Mouse (Mus musculus) kidney, postnatal 25 days (tissue): ENCODE results near the gene Uvrag.
A peak's percentile ranks its signal among the peaks of the same experiment; 100 is the strongest.

ENCODE experiments used
- DNase-seq, 2 experiments: peaks; one replicate each; pipeline ENCODE4 v3.0.0; 2021; ENCODE audit warnings: mixed read lengths in 2 of 2

The Uvrag gene

DNA sequence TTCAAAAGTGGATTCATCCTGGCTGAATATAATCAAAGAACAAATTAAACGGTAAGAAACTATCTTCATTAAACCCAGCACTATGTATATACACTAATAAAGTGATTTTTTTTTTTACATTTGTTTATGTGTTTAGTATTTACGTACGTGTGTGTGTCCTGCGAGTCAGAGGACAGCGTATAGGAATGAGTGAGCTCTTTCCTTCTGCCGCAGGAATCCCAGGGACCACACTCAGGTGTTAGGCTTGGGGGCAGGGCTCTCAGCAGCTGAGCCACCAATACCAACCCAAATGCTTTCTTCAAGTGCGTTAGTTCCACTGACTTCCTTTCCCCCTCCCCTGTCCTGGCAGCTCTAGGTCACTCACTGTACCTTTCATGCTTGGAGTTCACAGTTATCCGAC lies 125.0 kb downstream of the Uvrag start:
- no peak for DNase-seq

DNA sequence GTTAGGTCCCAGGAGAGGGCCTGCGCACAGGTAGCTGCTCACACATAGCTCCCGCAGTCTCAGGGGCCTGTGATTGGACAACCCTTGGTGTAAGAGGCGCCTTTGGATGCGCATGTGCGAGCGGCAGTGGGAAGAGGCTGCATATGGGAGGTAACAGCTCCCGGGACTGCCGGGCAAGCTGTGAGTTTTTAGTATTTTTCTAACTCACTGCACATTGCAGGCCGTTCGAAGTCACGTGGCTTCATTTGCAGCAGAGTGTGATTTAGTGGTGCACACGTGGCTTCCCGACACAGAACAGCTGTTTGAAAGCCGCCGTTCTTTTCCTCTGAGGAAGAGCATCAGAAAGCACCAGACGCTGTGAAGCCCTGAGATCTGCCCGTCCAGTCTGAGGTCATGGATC lies 125.5 kb downstream of the Uvrag start:
- DNase-seq = peak; percentile 29 to 58

GRCm38 (mm10) chr7:99014620-99015019 lies 126.3 kb downstream of the Uvrag start:
- DNase-seq = no peak

DNA sequence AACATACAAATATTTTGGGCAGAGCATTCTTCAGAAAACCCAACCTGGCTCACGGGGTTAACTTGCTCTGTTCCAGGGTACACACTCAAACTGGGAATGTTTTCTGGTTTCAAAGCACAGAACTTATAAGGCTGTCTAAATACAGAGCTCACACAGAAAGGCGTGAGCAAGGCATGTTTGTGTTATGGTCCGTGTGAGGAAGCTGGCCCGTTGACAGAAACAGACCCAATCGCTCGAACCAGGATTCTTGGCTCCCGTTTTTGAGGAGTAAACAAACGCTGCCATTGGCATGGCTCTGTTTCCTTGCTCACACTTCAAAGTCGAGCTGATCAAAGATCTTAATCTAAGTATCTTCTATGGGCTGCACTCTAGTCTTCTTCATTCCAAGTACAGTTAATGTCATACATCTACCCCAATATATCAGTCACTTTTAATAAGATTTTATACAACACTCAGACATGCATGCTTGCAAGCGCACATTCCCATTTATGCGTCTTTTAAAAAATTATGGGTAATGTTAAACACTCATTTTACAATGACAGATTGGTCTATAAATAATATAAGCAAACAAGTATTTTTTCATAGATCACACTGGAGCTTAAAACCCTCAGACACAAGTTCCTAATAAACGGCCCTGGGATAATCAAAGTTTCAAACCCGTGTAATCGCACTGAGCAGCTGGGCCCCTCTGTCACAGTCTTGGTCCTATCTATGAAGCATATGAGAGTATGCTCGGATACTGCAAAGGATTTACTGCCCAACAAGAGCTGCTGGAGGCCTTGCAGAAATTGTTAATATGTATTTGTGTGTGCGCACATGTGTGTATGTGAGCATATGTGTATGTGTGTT lies 133.2 kb downstream of the Uvrag start:
- DNase-seq = no peak

GRCm38 (mm10) chr7:99003231-99003630 lies 137.7 kb downstream of the Uvrag start:
- no peak for DNase-seq

DNA sequence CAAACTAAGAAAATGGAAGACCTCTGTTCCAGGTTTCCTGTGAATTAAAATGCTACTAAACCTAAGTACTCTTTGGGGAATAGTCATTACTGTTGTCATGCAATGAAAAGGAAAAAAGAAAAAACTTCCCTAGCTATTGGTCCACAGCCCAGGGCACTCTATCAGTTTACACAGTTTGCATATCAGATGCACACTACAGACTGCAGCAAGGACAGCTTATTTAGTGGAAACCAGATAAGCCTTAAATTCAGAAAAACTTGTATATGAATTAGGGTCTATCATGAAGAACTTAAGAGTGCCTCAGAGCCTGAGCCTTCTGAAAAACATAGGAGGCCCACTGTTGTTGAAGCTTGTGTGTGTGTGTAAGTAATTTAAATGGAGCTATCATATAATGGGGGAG lies 142.2 kb downstream of the Uvrag start:
- no peak for DNase-seq

- DNase-seq = no peak
Observed at GRCm38 (mm10) chr7:98997760-98998159, 143.2 kb downstream of the Uvrag start.

DNA sequence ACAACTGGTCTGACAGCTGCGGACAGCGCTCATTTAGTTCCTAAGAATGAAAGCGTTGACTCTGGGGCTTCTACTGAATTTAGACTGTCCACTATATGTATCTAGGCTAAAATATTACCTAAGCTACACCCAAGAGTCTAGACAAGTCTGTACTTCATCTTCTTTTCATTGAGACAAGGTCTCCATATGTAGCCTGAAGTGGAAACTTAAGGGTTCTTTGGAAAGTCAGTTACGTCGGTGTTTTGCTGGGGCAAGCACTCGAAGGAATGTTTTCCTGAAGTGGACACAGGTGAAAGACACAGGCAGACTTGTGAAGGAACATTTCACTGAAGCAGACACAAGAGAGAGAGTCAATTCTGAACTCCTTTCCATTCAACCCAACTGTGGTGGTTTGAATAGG lies 144.2 kb downstream of the Uvrag start:
- DNase-seq = no peak

DNA sequence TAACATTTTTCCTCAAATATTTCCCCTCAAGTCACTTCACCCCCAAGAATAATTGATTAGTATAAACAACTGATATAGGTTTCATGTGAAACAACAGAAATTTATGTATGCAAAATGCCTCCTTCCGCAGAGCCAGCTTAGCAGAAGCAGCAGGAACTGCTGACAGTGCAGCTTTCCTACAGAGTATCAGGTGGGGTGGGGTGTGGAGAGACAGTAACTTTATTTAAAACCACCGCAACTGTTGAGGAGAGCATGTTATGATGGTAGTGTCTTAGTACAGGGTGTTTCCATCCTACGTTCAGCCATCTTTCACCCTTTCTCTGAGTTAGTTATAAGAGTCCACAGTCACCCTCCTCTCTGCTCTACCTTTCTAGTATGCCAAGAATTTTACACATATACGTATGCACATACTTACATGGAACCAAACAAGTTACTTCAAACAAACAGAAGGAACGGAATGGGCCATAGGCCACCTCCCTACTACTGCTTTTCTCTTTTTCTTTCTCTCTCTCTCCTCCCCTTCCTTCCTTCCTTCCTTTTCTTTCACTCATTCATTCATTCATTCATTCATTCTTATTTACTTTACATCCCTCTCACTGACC lies 145.7 kb downstream of the Uvrag start:
- DNase-seq = no peak

DNA sequence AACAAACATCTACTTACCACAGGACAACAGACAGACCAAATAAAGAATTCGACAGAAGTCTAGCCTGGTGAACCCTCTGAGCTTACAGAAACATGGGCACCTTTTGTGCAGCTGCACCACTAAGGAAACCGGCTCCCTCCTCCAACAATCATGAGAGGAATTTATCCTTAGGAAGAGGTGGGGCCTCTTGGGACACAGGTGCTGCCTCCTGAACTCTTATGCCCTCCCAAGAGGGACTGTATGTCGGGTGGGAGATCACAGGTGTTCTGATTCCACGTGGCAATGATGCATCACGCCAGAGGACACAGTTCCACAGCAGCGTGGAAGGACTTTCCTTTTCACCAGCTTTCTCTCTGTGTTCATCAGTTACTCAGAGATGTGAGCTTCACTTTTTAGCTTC lies 146.8 kb downstream of the Uvrag start:
- no peak for DNase-seq

GRCm38 (mm10) chr7:98993395-98993794 lies 147.5 kb downstream of the Uvrag start:
- DNase-seq = no peak

DNA sequence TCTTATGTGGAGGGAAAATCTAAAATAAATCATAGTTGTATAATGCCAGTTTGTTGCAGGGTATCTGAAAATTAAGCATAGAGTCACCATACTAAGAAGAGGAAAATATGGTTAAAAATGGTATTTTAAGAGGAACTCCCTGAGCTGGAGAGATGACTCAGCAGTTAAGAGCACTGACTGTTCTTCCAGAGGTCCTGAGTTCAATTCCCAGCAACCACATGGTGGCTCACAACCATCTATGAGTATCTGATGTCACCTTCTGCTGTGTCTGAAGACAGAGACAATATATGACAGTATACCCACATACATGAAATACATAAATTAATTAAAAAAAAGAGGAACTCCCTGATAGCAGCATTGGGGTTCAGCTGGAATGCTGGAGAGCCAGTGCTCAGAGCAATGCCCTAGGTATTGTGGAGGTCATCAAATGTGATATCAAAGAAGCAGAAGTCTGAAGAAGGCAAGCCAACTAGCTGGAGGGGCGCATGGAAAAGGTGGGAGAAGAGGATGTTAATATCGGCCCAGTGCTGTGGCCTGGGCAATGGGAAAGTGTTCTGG lies 149.7 kb downstream of the Uvrag start:
- no peak for DNase-seq

DNA sequence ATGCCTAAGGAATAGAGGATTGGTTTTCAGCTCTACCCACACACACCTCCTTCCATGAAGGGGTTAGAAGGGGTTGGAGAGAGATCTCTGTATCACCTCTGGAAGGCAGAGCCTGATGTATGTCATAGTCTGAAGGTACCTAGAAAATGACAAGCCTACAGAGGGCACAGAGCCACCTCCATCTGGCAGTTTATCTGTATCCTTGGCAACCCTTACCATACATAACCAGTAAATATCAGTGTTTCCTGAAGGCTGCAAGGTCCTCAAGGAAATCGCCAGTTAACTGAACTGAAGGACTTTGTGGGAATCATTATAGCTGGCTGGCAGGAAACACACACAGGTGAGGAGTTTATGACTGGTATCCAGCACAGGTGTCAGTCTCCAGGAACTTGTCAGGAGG lies 150.4 kb downstream of the Uvrag start:
- DNase-seq = no peak

DNA sequence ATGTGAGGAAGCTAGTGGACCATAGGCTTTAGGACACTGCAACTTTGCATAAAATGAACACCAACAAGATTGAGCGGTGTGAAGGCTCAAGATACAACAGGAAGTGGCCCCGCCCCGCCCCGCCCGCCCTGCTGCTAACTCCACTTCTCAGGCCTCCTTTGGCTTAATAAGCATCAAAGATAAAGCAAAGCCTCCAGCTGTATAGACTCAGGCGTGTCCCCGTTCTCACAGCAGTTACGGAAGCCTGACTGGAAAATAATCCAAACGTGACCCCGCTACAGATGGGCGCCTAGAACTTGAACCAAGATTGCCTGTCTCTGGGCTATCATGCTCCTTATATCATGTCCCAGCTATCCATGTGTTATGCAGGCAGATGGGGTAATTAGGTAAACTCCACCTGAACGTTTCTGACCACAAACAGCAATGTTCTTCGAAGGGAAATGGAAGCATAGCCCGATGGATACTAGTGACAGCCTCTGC lies 153.9 kb downstream of the Uvrag start:
- DNase-seq = no peak

DNA sequence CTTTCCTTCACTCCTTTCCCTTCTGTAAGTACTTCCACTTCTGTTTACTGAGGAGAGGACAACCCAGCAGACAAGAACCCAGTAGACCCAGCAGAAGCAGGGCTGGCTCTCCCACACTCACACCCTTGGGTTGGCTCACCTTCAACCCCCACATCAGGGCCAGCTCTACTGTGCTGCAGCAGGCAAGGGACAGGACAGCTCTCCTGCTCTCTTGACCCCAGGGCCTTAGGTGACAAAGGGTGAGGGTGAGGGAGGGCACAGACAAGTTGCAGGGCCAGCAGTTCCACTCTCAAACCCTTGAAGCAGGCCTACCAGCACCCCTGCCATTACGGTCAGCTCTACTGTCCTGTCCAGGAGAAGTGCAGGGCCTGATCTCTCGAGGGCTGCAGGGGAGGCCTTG lies 155.0 kb downstream of the Uvrag start:
- DNase-seq = no peak

GRCm38 (mm10) chr7:98985489-98985888 lies 155.5 kb downstream of the Uvrag start:
- no peak for DNase-seq

DNA sequence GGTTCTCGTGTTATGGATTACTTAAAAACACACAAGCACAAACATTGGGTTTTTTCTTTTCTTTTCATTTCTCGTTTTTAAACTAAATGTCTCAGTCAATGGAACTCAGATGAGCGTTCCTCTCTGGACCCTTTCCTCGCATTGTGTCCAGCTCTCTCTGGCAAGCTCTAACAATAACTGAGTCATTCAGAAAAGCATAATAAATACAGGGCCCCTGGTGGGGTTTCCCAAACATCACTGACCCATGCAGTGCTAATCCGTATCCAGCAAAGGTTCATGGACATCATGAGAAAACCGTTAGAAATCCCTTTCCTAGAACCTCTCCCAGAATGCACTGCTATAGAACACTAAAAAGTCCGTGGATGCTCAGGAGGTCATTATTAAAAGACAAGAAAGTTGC lies 156.6 kb downstream of the Uvrag start:
- DNase-seq = no peak

DNA sequence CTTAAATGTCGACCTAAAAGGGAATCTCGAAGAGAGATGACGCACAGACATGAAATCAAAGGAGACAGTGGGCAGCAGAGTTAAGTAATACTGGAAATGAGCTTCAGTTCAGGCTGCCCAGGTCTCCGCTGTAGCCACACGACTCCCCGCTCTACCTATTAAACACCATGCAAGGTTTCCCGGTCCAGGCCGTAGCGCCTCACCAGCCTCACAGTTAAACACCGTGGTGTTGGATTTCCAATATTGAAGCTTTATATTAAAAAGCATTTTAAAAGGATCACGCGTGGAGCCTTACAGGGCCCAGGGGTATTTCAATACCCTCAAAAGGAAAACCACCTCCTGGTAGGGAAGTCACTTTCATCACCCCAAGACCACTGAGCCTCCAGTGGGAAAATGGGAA lies 157.9 kb downstream of the Uvrag start:
- DNase-seq = no peak

DNA sequence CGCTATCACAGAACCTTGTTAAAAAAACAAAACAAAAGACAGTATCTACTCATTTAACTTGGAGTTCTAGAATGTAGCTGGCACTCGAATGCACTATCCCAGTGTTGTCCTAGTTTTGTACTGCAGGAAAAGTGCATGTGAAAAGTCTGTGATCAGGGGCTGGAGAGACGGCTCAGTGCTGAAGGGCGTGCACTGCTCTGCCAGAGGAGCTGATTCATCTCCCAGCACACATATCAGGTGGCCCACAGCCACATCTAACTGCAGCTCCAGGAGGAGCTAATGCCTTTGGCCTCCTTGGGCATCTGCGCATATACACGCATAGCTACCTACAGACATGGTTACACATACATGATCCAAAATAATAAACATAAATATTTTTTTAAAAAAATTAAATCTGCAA lies 159.5 kb downstream of the Uvrag start:
- no peak for DNase-seq

DNA sequence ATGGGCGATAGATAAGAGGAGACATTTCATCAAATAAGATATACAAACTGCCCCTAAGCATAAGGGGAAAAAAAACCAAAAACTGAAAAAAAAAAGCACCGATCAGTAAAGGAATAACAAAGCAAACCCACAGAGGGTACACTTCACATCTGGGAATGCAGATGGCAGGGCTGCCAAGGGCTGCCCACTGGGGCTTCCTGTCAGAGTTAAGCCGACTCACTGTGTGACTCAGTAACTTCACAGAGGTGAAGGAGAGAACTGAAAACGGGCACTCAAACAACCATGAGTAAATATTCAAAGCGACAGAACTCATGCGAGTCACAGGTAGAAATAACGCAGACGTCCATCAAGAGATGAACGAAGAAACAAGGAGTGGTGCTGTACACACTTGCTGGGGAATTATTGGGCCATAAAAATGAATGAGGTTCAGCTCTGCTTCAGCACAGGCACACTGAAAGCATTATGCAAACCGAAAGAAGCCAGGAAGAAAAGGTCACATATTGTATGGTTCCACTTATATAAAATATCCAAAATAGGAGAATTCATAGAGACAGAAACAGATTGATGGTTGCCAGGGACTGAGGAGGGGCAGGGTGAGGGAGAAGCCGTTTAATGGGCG lies 164.0 kb downstream of the Uvrag start:
- no peak for DNase-seq

DNA sequence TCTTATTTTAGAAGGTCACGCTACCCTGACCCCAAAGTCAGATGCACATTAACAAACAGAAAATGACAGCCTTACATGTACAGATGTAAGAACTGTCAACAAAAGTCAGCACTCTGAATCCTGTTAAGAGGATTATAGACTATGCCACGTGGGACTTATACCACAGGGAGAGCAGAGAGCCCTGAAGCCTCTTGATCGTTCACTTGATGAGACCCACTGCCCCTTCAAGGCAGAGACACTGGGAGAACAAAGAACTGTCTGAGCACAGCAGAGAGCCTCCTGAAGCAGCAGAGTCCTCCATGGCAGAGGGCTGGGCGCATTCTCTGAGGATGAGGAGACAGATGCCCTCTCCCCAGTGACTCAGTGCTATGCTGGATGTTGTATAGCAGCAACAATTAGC lies 166.4 kb downstream of the Uvrag start:
- no peak for DNase-seq

DNA sequence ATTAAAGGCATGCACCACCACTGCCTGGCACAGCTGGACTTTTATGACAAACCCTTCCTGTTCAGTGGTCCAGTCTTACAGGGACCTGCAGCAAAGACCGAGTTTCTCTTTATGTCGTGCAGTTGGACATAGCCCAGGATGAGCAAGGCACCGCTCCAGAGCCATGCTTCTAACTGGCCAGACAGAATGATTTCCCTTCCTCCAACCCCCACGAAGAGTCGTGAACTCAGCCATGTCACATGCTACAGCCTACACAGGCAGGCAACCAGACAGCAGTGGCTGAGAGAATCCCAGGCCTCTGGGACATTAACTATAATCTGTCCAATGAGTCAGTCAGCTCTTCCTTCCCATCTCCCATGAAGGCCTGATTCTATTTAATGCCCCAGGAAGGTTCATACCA lies 170.2 kb downstream of the Uvrag start:
- peak in 1 of 2 experiments; percentile 13 for DNase-seq

DNA sequence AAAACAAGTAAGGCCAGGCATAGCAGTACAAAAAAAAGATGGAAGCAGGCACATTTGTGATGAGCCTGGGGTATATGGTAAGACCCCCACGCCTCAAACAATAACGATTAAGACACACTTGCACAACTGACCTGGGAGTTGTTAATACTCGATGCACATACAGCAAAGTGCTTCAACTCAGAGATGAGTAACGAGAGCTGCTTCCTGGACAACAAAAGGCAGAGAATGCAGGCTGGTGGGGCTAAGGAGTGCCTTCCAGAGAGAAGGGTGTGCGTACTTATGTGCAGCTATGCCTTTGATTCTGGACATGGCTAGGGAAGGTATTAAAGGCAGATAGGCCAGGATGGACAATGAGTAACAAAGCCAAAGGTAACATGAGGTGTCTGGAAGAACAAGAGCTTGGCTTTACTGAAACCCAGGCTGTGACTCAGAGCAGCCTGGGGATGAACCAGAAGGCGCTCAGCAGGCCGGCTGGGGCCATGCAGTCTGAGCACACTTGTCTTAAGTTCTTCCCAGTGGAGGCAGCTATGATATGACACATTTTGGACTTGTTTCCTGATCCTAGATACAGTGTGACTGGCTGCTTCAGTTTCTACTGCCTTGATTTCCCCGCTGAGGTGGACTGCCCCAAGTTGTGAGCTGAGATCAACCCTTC lies 172.1 kb downstream of the Uvrag start:
- DNase-seq = no peak
